ENCODE assay signal across 8 mouse cellular contexts in the genomic region with DNA sequence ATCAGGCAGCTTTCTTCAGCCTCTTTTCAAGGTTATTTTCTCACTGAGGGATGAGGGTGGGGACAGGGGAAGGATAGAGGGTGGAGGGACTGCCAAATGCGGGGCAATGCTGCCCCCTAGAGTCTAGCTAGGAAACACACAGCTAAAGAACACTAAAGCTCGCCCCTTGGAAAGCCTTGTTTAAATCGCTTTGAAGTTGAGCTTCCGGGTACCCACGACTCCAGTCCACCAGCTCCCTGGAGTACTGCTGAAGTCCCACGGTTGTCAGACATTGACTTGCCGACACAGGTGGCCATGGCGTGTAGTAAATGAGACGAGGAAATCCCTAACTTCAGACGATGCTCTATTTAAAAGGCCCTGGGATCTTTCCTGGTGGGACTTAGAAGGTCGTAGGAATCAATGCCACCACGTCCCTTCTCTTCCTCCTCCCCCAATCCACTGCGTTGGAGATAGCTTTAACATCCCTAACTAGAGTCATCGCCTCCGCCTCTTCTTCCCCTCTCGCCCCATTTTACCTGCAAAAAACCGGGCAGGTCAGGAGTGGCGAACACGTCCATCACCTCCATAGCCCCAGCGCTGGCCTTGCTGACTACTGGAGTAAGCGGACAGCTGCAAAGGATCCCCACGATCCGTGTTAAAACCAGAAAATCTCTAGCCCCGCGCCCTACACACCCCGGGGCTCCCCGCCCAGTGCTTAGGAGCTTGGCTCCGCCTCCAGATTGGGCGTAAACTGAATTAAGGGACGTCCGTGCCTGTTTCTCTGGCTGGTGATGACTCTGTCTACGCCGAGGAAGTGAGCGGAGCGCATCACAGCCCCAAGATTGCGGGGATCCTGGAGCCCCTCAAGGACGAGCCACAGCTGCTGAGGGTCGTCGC. TPM values are rescaled to one million over a fixed set of nuclear protein-coding genes. Genes with fewer than 3 reads are reported as not detected.
DNase-seq lines count a peak whose midpoint lies in the region; ATAC-seq and TF ChIP-seq lines count a peak whose summit lies in the region.

No protein-coding gene starts in this region.

- H3K27me3 ChIP-seq in E14TG2a.4 (ENCODE audit: insufficient read depth, low read length) = no peaks in the 10 kb centered on the region
- H3K27me3 ChIP-seq in forebrain, embryonic 11.5 days (ENCODE audit: control insufficient read depth, insufficient read depth, low read length) = no peaks in the 10 kb centered on the region
- H3K27me3 ChIP-seq in neural tube, embryonic 14.5 days (ENCODE audit: control insufficient read depth, insufficient read depth, low read length) = no peaks in the 10 kb centered on the region
- no peaks in the 10 kb centered on the region for H3K27me3 ChIP-seq in testis, adult 2 months (ENCODE audit: control insufficient read depth, insufficient read depth, low read length)

- intact Hi-C loops in heart, postnatal 10 days (cut with DNase I) = loop anchor here (5.0 kb wide), 1 partner anchor 391 kb away; no protein-coding TSS in a partner anchor

- peak overlapping the region; percentile 96 for H3K4me3 ChIP-seq in E14TG2a.4 (replicated peaks; ENCODE audit: low read length)
- H3K4me3 ChIP-seq in forebrain, embryonic 11.5 days (ENCODE audit: low read depth, low read length) = peak overlapping the region; percentile 50
- peak overlapping the region; percentile 62 for H3K4me3 ChIP-seq in neural tube, embryonic 14.5 days (ENCODE audit: low read depth, low read length)
- peak overlapping the region; percentile 84 for H3K4me3 ChIP-seq in testis, adult 2 months (ENCODE audit: control insufficient read depth, low read depth, low read length)

- H3K4me1 ChIP-seq in E14TG2a.4 (replicated peaks; ENCODE audit: low read depth, low read length) = peaks cover 59% of the 10 kb centered on the region
- H3K4me1 ChIP-seq in forebrain, embryonic 11.5 days (replicated peaks; ENCODE audit: control insufficient read depth, insufficient read depth, low read length) = no peaks in the 10 kb centered on the region
- H3K4me1 ChIP-seq in neural tube, embryonic 14.5 days (ENCODE audit: control insufficient read depth, insufficient read depth, low read length) = no peaks in the 10 kb centered on the region
- peaks cover 8% of the 10 kb centered on the region for H3K4me1 ChIP-seq in testis, adult 2 months (ENCODE audit: control insufficient read depth, insufficient read depth, low read length)

- ATAC-seq in forebrain, embryonic 11.5 days (replicated peaks; ENCODE audit: low FRiP score) = peak; percentile 52
- peak; percentile 55; the same call in 1 of the 2 replicates for ATAC-seq in neural tube, embryonic 14.5 days (ENCODE audit: low read depth)

- H3K9me3 ChIP-seq in E14TG2a.4 (ENCODE audit: low read length) = peaks cover 5% of the 10 kb centered on the region; the same call in 1 of the 2 replicates
- no peaks in the 10 kb centered on the region for H3K9me3 ChIP-seq in forebrain, embryonic 11.5 days (ENCODE audit: control insufficient read depth, low read length)
- no peaks in the 10 kb centered on the region for H3K9me3 ChIP-seq in neural tube, embryonic 14.5 days (ENCODE audit: control insufficient read depth, low read length)

- no peak for TF ChIP-seq POLR2A in testis, adult 2 months (IDR thresholded peaks at IDR 0.05; ENCODE audit: control insufficient read depth, low read depth, low read length)

- peak overlapping the region; percentile 42 for H3K27ac ChIP-seq in forebrain, embryonic 11.5 days (ENCODE audit: low read depth, low read length)
- peak overlapping the region; percentile 4; the same call in 1 of the 2 replicates for H3K27ac ChIP-seq in neural tube, embryonic 14.5 days (ENCODE audit: low read depth, low read length)
- H3K27ac ChIP-seq in testis, adult 2 months (ENCODE audit: control insufficient read depth, insufficient read depth, low read depth, low read length) = peak overlapping the region; percentile 3; the same call in 1 of the 2 replicates

- peaks cover 49% of the 10 kb centered on the region for H3K36me3 ChIP-seq in E14TG2a.4 (ENCODE audit: insufficient read depth, low read length)
- H3K36me3 ChIP-seq in forebrain, embryonic 11.5 days (ENCODE audit: control insufficient read depth, insufficient read depth, low read length) = no peaks in the 10 kb centered on the region
- H3K36me3 ChIP-seq in neural tube, embryonic 14.5 days (ENCODE audit: control insufficient read depth, insufficient read depth, low read length) = no peaks in the 10 kb centered on the region
- H3K36me3 ChIP-seq in testis, adult 2 months (ENCODE audit: control insufficient read depth, insufficient read depth, low read length) = no peaks in the 10 kb centered on the region; the same call in 1 of the 2 replicates

- under 1% methylated on average over 39 of the region's 39 CpGs for WGBS in forebrain, embryonic 11.5 days
- 0% methylated on average over 39 of the region's 39 CpGs for WGBS in neural tube, embryonic 14.5 days

- peak; percentile 84 for TF ChIP-seq CTCF in E14TG2a.4 (conservative IDR thresholded peaks at IDR 0.05; ENCODE audit: low read length)
- peak; percentile 77; the same call in 1 of the 2 replicates for TF ChIP-seq CTCF in testis, adult 2 months (IDR thresholded peaks at IDR 0.05; ENCODE audit: control insufficient read depth, insufficient read depth, insufficient replicate concordance, low read depth, low read length)

- peak overlapping the region; percentile 66 for H3K9ac ChIP-seq in forebrain, embryonic 11.5 days (ENCODE audit: low read length)
- peak overlapping the region; percentile 67 for H3K9ac ChIP-seq in neural tube, embryonic 14.5 days (replicated peaks; ENCODE audit: low read depth, low read length)

- peak overlapping the region; percentile 95 for H3K4me2 ChIP-seq in forebrain, embryonic 11.5 days (ENCODE audit: low read depth, low read length, severe bottlenecking)
- H3K4me2 ChIP-seq in neural tube, embryonic 14.5 days (ENCODE audit: low read depth, low read length) = peak overlapping the region; percentile 80

- peak; percentile 93 for DNase-seq in c-Kit-positive CD71-positive TER-119-negative erythroid progenitor cells, embryonic 14.5 days (ENCODE audit: low read depth)
- DNase-seq in forebrain, embryonic 11.5 days (ENCODE audit: low spot score) = peak; percentile 79
- peak; percentile 84 to 89 for DNase-seq in heart, postnatal 10 days
- DNase-seq in layer of hippocampus, adult 11-12 months (ENCODE audit: low spot score) = peak; percentile 74
- DNase-seq in lung, adult 18-20 months = peak; percentile 87 to 88

RNA-seq across cellular contexts. Expression of a gene that starts 1.0 kb away (rescaled TPM):
- 12.3 and 13.7 TPM in 2 replicates for polyA plus RNA-seq in forebrain, embryonic 11.5 days (2014; fragmentation: Nextera tagmentation; extraction: Ambion mirVana)
- total RNA-seq in heart, postnatal 10 days (2021) = 10 to 100 TPM; 16.1 to 22.0 TPM
- 13.3 and 13.5 TPM in 2 replicates for polyA plus RNA-seq in neural tube, embryonic 14.5 days (2014; fragmentation: Nextera tagmentation; extraction: Ambion mirVana)
- 3.6 and 4.2 TPM in 2 replicates for polyA plus RNA-seq in testis, adult 2 months (2012; rRNA removed)

RNA-seq across cellular contexts. Expression of a gene that starts 10.5 kb away (rescaled TPM):
- 12.6 TPM in 2 replicates for polyA plus RNA-seq in forebrain, embryonic 11.5 days (2014; fragmentation: Nextera tagmentation; extraction: Ambion mirVana)
- 10 to 100 TPM; 89.9 to 97.0 TPM for total RNA-seq in heart, postnatal 10 days (2021)
- polyA plus RNA-seq in neural tube, embryonic 14.5 days (2014; fragmentation: Nextera tagmentation; extraction: Ambion mirVana) = 7.9 and 9.9 TPM in 2 replicates
- 34.0 and 35.2 TPM in 2 replicates for polyA plus RNA-seq in testis, adult 2 months (2012; rRNA removed)

RNA-seq across cellular contexts. Expression of a gene that starts 52.3 kb away (rescaled TPM):
- polyA plus RNA-seq in forebrain, embryonic 11.5 days (2014; fragmentation: Nextera tagmentation; extraction: Ambion mirVana) = 68.3 and 68.7 TPM in 2 replicates
- 10 to 100 TPM; 54.5 to 62.1 TPM for total RNA-seq in heart, postnatal 10 days (2021)
- 74.7 and 85.7 TPM in 2 replicates for polyA plus RNA-seq in neural tube, embryonic 14.5 days (2014; fragmentation: Nextera tagmentation; extraction: Ambion mirVana)
- 274 and 308 TPM in 2 replicates for polyA plus RNA-seq in testis, adult 2 months (2012; rRNA removed)

Comparison
In these comparisons a context has a peak if more than half of its experiments do, and no peak if none do; other contexts are left out.
1. Peak in every context shown above with its lines: DNase-seq, ATAC-seq, H3K4me3 ChIP-seq and H3K27ac ChIP-seq.